Mouse (Mus musculus) adrenal gland, postnatal 14 days (tissue): Measurements from ENCODE around the gene Unc13a. TPM values are rescaled to one million over a fixed set of nuclear protein-coding genes. Genes with fewer than 3 reads are reported as not detected.
A peak's percentile ranks its signal among the peaks of the same experiment; 100 is the strongest.

Source experiments
- DNase-seq: peaks from one replicate; pipeline ENCODE4 v3.0.0; 2021; ENCODE audit warnings: mixed read lengths
- total RNA-seq: library from RNA; stranded (reverse); gene quantifications from 2 replicates; pipeline ENCODE4 v1.2.3, GENCODE M21; 2021

Gene Unc13a
- total RNA-seq, 1 experiment from 2014 or later: 7.7 TPM

- no peak for DNase-seq
Observed at GRCm38 (mm10) chr8:71619786-71620185, 51.8 kb downstream of the Unc13a start.

- no peak for DNase-seq
Observed at GRCm38 (mm10) chr8:71613418-71613817, 58.1 kb downstream of the Unc13a start.

GRCm38 (mm10) chr8:71612141-71612540 is 59.4 kb downstream of the Unc13a start:
- no peak for DNase-seq

- peak; percentile 97 for DNase-seq
Observed at GRCm38 (mm10) chr8:71610822-71611651, 60.5 kb downstream of the Unc13a start, which contains the start of gene Colgalt1. TSS of gene Colgalt1 (plus strand) at chr8:71610998.

GRCm38 (mm10) chr8:71604021-71604420 is 67.5 kb downstream of the Unc13a start:
- no peak for DNase-seq

GRCm38 (mm10) chr8:71602666-71603334 is 68.8 kb downstream of the Unc13a start:
- peak; percentile 83 for DNase-seq

GRCm38 (mm10) chr8:71601939-71602665 is 69.5 kb downstream of the Unc13a start:
- no peak for DNase-seq

GRCm38 (mm10) chr8:71598841-71599240 is 72.7 kb downstream of the Unc13a start:
- DNase-seq: no peak

GRCm38 (mm10) chr8:71598375-71598774 is 73.2 kb downstream of the Unc13a start:
- DNase-seq: no peak

GRCm38 (mm10) chr8:71597451-71597850 is 74.1 kb downstream of the Unc13a start, which contains the start of gene Fam129c:
TSS of gene Fam129c (plus strand) at chr8:71597648.
- no peak for DNase-seq

- DNase-seq: no peak
Observed at GRCm38 (mm10) chr8:71596798-71597197, 74.8 kb downstream of the Unc13a start.

GRCm38 (mm10) chr8:71596384-71596783 is 75.2 kb downstream of the Unc13a start:
- no peak for DNase-seq

- DNase-seq: peak; percentile 96
Observed at GRCm38 (mm10) chr8:71595862-71596261, 75.7 kb downstream of the Unc13a start.

- no peak for DNase-seq
Observed at GRCm38 (mm10) chr8:71594324-71594722, 77.2 kb downstream of the Unc13a start.

GRCm38 (mm10) chr8:71593556-71594323 is 77.8 kb downstream of the Unc13a start:
- peak; percentile 60 for DNase-seq

- peak; percentile 87 for DNase-seq
Observed at GRCm38 (mm10) chr8:71592374-71593170, 79.0 kb downstream of the Unc13a start.

- peak; percentile 97 for DNase-seq
Observed at GRCm38 (mm10) chr8:71591471-71592373, 79.8 kb downstream of the Unc13a start, which contains the start of gene Pgls. TSS of gene Pgls (plus strand) at chr8:71592176.

GRCm38 (mm10) chr8:71591017-71591416 is 80.5 kb downstream of the Unc13a start:
- DNase-seq: peak; percentile 7

GRCm38 (mm10) chr8:71588762-71589161 is 82.8 kb downstream of the Unc13a start:
- DNase-seq: no peak

- DNase-seq: peak; percentile 76
Observed at GRCm38 (mm10) chr8:71586891-71587290, 84.7 kb downstream of the Unc13a start.
